Mouse (Mus musculus) liver, embryonic 15.5 days (tissue): Measurements from ENCODE around the gene Fuca1. TPM values are rescaled to one million over a fixed set of nuclear protein-coding genes. Genes with fewer than 3 reads are reported as not detected.

Source experiments
- ATAC-seq: fragments of 200-750 bp; cut with Nextera tagmentation; 2 replicates; pipeline ENCODE4 v1.8.0; 2017; ENCODE audit warnings: moderate number of reproducible peaks, mild to moderate bottlenecking, moderate library complexity; ENCODE audit not compliant: insufficient read depth
- H3K27ac ChIP-seq: fragments of 300-500 bp; sonication (generic); replicated peaks from 2 replicates; pipeline ENCODE4 v1.5.1; 2015; ENCODE audit warnings: mild to moderate bottlenecking, inconsistent platforms
- H3K27me3 ChIP-seq: fragments of 300-500 bp; sonication (generic); 2 replicates; pipeline ENCODE4 v1.6.1; 2015; ENCODE audit warnings: mild to moderate bottlenecking, inconsistent platforms
- H3K36me3 ChIP-seq: fragments of 300-500 bp; sonication (generic); replicated peaks from 2 replicates; pipeline ENCODE4 v1.6.1; 2015; ENCODE audit warnings: moderate library complexity, mild to moderate bottlenecking, inconsistent platforms
- H3K4me1 ChIP-seq: fragments of 300-500 bp; sonication (generic); replicated peaks from 2 replicates; pipeline ENCODE4 v1.6.1; 2015; ENCODE audit warnings: inconsistent platforms
- H3K4me2 ChIP-seq: fragments of 300-500 bp; sonication (generic); 2 replicates; pipeline ENCODE4 v1.6.1; 2015; ENCODE audit warnings: moderate library complexity, mild to moderate bottlenecking, inconsistent platforms
- H3K4me3 ChIP-seq: fragments of 300-500 bp; sonication (generic); replicated peaks from 2 replicates; pipeline ENCODE4 v1.5.1; 2015; ENCODE audit warnings: mild to moderate bottlenecking, inconsistent platforms
- H3K9ac ChIP-seq: fragments of 300-500 bp; sonication (generic); 2 replicates; pipeline ENCODE4 v1.6.1; 2015; ENCODE audit warnings: moderate library complexity, mild to moderate bottlenecking, inconsistent platforms
- H3K9me3 ChIP-seq: fragments of 300-500 bp; sonication (generic); replicated peaks from 2 replicates; pipeline ENCODE4 v1.6.1; 2016; ENCODE audit warnings: inconsistent platforms
- WGBS: fragments of 180-500 bp; shearing (Covaris S2); methylation state at CpG from one replicate; pipeline ENCODE4 v1.1.7; 2015; ENCODE audit warnings: mixed read lengths; ENCODE audit not compliant: insufficient replicate concordance; 5-methylcytosine and 5-hydroxymethylcytosine counted together
- polyA plus RNA-seq: library from polyadenylated mRNA; unstranded; fragments of >200 nt; fragmentation: Nextera tagmentation; extraction: Ambion mirVana; gene quantifications from 2 replicates; pipeline ENCODE4 v1.2.1, GENCODE M21; 2015

The Fuca1 gene
- polyA plus RNA-seq, 1 experiment from 2014 or later: 24.0 TPM

DNA sequence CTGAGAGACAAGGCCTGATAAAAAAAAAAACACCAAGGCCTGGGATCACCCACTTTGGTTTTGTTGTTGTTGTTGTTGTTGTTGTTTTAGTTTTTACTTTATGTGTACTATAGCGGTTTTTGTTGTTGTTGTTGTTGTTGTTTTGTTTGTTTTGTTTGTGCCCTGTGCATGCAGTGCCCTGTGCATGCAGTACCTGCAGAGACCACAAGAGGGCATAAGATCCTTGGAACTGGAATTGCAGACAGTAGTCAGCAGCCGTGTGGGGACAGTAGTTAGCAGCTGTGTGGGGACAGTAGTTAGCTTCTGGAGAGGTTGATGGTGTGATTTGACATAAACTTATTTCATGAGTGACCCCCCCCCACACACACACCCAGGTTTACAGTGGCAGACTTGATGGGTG, 33.7 kb downstream of the Fuca1 start:
- Histone ChIP-seq H3K9ac (no peak overlapping the region), H3K4me3 (no peak overlapping the region), H3K27me3 (no peaks in the 10 kb centered on the region), H3K27ac (0 out of 2 replicates have a peak overlapping the region, but pooled peaks have one; percentile 33), H3K36me3 (peaks cover 73% of the 10 kb centered on the region), H3K4me1 (peaks cover 35% of the 10 kb centered on the region), H3K9me3 (no peaks in the 10 kb centered on the region), H3K4me2 (no peak overlapping the region)
- no peak for ATAC-seq
- WGBS: 24% methylated on average over 2 of the region's 2 CpGs

- Histone ChIP-seq H3K4me3 (no peak overlapping the region), H3K4me1 (peaks cover 34% of the 10 kb centered on the region), H3K9me3 (no peaks in the 10 kb centered on the region), H3K36me3 (peaks cover 84% of the 10 kb centered on the region), H3K4me2 (no peak overlapping the region), H3K9ac (no peak overlapping the region), H3K27ac (0 out of 2 replicates have a peak overlapping the region, but pooled peaks have one; percentile 29), H3K27me3 (no peaks in the 10 kb centered on the region)
- ATAC-seq: no peak
- 77% methylated on average over 9 of the region's 9 CpGs for WGBS
Measured at GRCm38 (mm10) chr4:135955886-135956285, 35.4 kb downstream of the Fuca1 start.

DNA sequence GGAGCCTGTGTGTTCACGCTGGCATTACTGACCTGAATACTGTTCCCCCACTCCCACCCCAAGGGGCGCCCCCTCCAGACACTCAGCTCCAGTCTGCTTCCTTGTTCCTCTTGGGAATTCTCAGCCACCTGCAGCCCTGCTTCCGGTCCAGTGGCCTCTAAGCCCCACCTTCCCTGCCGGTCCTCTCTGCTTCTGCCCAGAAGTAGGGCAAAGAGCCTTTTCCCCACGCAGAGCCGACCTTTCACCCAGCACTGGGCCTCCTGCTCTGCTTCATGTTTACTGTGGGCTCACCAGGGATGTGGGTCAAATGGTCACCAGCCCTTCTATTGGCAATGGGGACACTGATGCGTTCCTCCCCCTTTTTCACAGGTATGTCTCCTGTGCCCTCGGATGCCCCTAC, 37.8 kb downstream of the Fuca1 start:
- peaks cover 49% of the 10 kb centered on the region for H3K4me1 ChIP-seq
- no peaks in the 10 kb centered on the region for H3K9me3 ChIP-seq
- 60% methylated on average over 8 of the region's 8 CpGs for WGBS
- H3K4me2 ChIP-seq: peak overlapping the region; percentile 25
- H3K9ac ChIP-seq: no peak overlapping the region
- H3K4me3 ChIP-seq: no peak overlapping the region
- no peaks in the 10 kb centered on the region for H3K27me3 ChIP-seq
- H3K36me3 ChIP-seq: peaks cover 70% of the 10 kb centered on the region
- H3K27ac ChIP-seq: peak overlapping the region; percentile 73
- ATAC-seq: peak; percentile 55

DNA sequence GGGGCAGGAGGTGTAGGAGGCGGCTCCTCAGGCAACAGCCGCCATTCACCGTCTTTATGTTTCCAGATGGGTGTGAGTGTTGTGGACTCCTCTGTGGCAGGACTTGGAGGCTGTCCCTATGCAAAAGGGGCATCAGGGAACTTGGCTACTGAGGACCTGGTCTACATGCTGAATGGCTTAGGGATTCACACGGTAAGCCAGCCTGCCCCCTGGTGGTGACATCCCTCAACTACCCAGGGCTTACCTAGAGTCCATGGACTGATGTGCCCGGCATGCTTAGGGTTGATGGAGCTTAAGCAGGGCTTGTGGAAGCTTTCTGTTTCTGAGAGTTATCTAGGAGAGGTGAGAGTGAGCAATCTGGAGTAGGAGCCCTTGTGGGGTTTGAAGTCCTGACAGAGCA, 40.2 kb downstream of the Fuca1 start:
- H3K27ac ChIP-seq: no peak overlapping the region
- H3K4me3 ChIP-seq: no peak overlapping the region
- ATAC-seq: no peak
- peaks cover 57% of the 10 kb centered on the region for H3K4me1 ChIP-seq
- H3K36me3 ChIP-seq: peaks cover 51% of the 10 kb centered on the region
- no peaks in the 10 kb centered on the region for H3K9me3 ChIP-seq
- no peak overlapping the region for H3K4me2 ChIP-seq
- no peak overlapping the region for H3K9ac ChIP-seq
- no peaks in the 10 kb centered on the region for H3K27me3 ChIP-seq
- 24% methylated on average over 5 of the region's 5 CpGs for WGBS

DNA sequence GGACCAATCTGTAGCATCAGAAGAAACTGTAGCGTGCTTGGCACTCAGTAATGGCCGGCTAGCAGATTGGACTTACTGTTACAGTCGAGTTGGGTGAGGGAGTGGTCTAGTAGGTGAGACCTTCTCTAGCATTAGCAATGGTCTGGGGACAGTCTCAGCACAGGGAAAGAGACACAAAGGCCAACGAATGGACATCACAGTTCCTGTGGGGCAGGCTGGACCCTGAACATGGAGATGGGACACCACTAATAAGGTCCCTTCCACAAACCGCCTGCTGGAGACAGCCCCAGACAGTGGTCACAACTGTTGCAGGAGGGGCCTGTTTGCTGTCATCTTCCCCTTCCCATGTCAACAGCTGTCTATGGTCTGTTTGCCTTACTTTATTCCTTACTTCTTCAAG, 41.2 kb downstream of the Fuca1 start:
- H3K4me2 ChIP-seq: no peak overlapping the region
- H3K4me1 ChIP-seq: peaks cover 62% of the 10 kb centered on the region
- H3K36me3 ChIP-seq: peaks cover 50% of the 10 kb centered on the region
- H3K9me3 ChIP-seq: no peaks in the 10 kb centered on the region
- H3K4me3 ChIP-seq: no peak overlapping the region
- no peak overlapping the region for H3K9ac ChIP-seq
- 77% methylated on average over 5 of the region's 5 CpGs for WGBS
- no peak for ATAC-seq
- no peaks in the 10 kb centered on the region for H3K27me3 ChIP-seq
- no peak overlapping the region for H3K27ac ChIP-seq

DNA sequence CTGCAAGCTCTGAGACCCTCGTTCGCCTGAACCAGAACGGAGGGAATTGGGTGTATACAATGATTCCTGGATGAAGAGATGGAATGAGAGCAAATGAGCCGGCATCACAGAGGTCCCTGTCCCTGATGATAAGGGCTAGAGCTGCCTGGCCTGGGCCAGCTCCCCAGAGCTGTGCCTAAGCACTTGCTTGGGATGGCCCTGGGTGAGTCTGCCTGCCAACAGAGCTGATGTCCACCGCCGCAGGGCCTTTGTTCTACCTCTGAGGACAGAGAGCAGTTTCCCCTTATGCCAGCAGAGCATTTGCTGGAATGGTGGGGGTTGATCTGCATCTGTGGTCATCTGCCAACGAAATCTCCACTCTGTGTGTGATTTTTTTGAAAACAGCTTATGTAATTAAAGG, 41.7 kb downstream of the Fuca1 start:
- Histone ChIP-seq H3K9ac (peak overlapping the region; percentile 33; the same call in 1 of the 2 replicates), H3K27me3 (no peaks in the 10 kb centered on the region), H3K4me2 (0 out of 2 replicates have a peak overlapping the region, but pooled peaks have one; percentile 99), H3K27ac (no peak overlapping the region), H3K9me3 (no peaks in the 10 kb centered on the region), H3K4me3 (peak overlapping the region; percentile 76; the same call in 1 of the 2 replicates), H3K36me3 (peaks cover 53% of the 10 kb centered on the region), H3K4me1 (peaks cover 62% of the 10 kb centered on the region)
- WGBS: 84% methylated on average over 7 of the region's 7 CpGs
- ATAC-seq: no peak

GRCm38 (mm10) chr4:135962946-135963345, 42.4 kb downstream of the Fuca1 start:
- Histone ChIP-seq H3K4me1 (peaks cover 55% of the 10 kb centered on the region), H3K27ac (peak overlapping the region; percentile 75), H3K4me3 (peak overlapping the region; percentile 76), H3K9me3 (no peaks in the 10 kb centered on the region), H3K9ac (peak overlapping the region; percentile 69), H3K4me2 (peak overlapping the region; percentile 99), H3K36me3 (peaks cover 53% of the 10 kb centered on the region), H3K27me3 (no peaks in the 10 kb centered on the region)
- ATAC-seq: peak; percentile 4
- 8% methylated on average over 15 of the region's 15 CpGs for WGBS

DNA sequence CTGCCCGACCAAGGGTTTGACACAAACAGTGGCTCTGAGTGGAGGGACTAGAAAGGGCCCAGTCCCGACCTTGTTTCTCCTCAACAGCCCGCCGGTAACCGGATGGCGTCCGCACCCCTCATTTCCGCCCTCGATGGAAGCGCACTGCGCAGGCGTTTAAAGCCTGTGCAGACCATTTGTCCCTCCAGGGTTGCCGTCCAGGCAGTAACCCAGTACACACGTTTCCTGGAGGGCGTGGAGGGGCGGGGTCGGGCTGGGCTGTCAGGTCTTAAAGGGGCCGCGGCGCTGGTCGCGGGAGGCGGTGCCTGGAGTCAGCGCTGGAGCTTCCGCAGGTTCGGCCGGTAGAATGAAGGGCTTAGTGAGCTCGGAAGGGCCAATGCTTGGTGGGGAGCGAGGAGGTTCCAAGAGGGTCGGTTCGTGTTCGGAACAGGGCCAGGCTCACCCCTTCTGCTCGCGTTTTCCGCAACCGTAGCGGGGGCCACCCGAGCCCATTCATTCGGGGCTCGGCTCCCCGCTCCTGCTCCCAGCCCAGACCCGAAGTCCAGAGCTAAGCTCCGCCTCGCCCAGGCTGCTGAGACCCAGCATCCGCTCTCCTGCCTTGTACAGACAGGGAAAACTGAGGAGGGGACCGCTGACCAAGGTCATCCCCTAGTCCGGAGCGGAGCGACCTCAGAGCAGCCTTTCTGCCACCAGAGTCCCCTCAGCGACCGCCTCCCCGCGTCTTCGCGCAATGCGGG, 43.1 kb downstream of the Fuca1 start, which contains the start of gene Gale:
Gale (plus strand) TSS at position 271 of the 737 bp plus-strand sequence.
- under 1% methylated on average over 56 of the region's 56 CpGs for WGBS
- peak within 1 kb of the TSS; percentile 99 for H3K4me2 ChIP-seq
- H3K27me3 ChIP-seq: no peaks in the 10 kb centered on the region
- H3K4me1 ChIP-seq: peaks cover 50% of the 10 kb centered on the region
- peaks cover 55% of the 10 kb centered on the region for H3K36me3 ChIP-seq
- peak within 1 kb of the TSS; percentile 76 for H3K27ac ChIP-seq
- H3K9ac ChIP-seq: peak within 1 kb of the TSS; percentile 82
- ATAC-seq: peak; percentile 90
- no peaks in the 10 kb centered on the region for H3K9me3 ChIP-seq
- H3K4me3 ChIP-seq: peak within 1 kb of the TSS; percentile 76

GRCm38 (mm10) chr4:135964426-135964825, 43.9 kb downstream of the Fuca1 start:
- ATAC-seq: peak; percentile 19
- Histone ChIP-seq H3K36me3 (peaks cover 56% of the 10 kb centered on the region), H3K27ac (peak overlapping the region; percentile 76), H3K9ac (peak overlapping the region; percentile 82), H3K4me3 (peak overlapping the region; percentile 76), H3K9me3 (no peaks in the 10 kb centered on the region), H3K4me1 (peaks cover 43% of the 10 kb centered on the region), H3K27me3 (no peaks in the 10 kb centered on the region), H3K4me2 (peak overlapping the region; percentile 99)
- 2% methylated on average over 12 of the region's 12 CpGs for WGBS

DNA sequence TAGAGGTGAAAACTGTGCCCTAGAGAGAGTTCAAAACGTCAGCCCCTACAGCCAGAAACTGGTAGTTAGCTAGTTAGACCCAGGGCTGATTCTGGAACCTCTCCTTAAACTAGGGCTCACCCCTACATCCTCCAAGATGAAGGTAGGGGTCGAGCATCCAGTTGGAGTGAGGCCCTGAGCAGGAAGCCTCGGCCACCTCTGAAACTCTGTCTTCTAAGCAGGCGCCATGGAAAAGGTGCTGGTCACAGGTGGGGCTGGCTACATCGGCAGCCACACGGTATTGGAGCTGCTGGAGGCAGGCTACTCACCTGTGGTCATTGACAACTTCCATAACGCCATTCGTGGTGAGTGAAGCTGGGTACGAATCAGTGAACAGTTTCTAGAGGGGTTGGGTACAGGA, 44.6 kb downstream of the Fuca1 start:
- Histone ChIP-seq H3K9ac (0 out of 2 replicates have a peak overlapping the region, but pooled peaks have one; percentile 8), H3K27ac (peak overlapping the region; percentile 76), H3K4me2 (peak overlapping the region; percentile 99), H3K4me1 (peaks cover 38% of the 10 kb centered on the region), H3K36me3 (peaks cover 56% of the 10 kb centered on the region), H3K9me3 (no peaks in the 10 kb centered on the region), H3K4me3 (peak overlapping the region; percentile 76), H3K27me3 (no peaks in the 10 kb centered on the region)
- WGBS: 71% methylated on average over 9 of the region's 9 CpGs
- ATAC-seq: no peak

- no peak overlapping the region for H3K4me3 ChIP-seq
- H3K9ac ChIP-seq: no peak overlapping the region
- H3K27ac ChIP-seq: no peak overlapping the region
- WGBS: 84% methylated on average over 16 of the region's 16 CpGs
- H3K4me1 ChIP-seq: peaks cover 39% of the 10 kb centered on the region
- no peak for ATAC-seq
- H3K36me3 ChIP-seq: peaks cover 51% of the 10 kb centered on the region
- H3K4me2 ChIP-seq: no peak overlapping the region
- no peaks in the 10 kb centered on the region for H3K9me3 ChIP-seq
- H3K27me3 ChIP-seq: no peaks in the 10 kb centered on the region
Measured at GRCm38 (mm10) chr4:135966283-135966682, 45.7 kb downstream of the Fuca1 start.
